Mouse (Mus musculus) cerebellum, adult 2 months (tissue): ENCODE data around the gene Med20. TPM values are rescaled to one million over a fixed set of nuclear protein-coding genes. Genes with fewer than 3 reads are reported as not detected.

Experiments
- DNase-seq, 2 experiments: peaks; one replicate each; pipeline ENCODE4 v3.0.0; 2021
- H3K27ac ChIP-seq: fragments of 200-500 bp; 2 replicates; pipeline ENCODE4 v1.5.1; 2012; ENCODE audit warnings: low read length, control low read depth, inconsistent platforms; ENCODE audit not compliant: insufficient read depth
- H3K27me3 ChIP-seq: fragments of 200-500 bp; 2 replicates; pipeline ENCODE4 v1.6.1; 2012; ENCODE audit warnings: inconsistent platforms, mild to moderate bottlenecking, low read length, moderate library complexity; ENCODE audit not compliant: control insufficient read depth, insufficient read depth
- H3K4me1 ChIP-seq: fragments of 200-500 bp; 2 replicates; pipeline ENCODE4 v1.6.1; 2011; ENCODE audit warnings: low read length; ENCODE audit not compliant: control insufficient read depth, insufficient read depth
- H3K4me3 ChIP-seq: fragments of 200-500 bp; replicated peaks from 2 replicates; pipeline ENCODE3; 2011; ENCODE audit warnings: mild to moderate bottlenecking, low read depth, low read length, control low read depth; ENCODE audit not compliant: insufficient read depth
- CTCF ChIP-seq: fragments of 200-500 bp; IDR thresholded peaks from 2 replicates; pipeline ENCODE4 v1.5.1; 2011; ENCODE audit warnings: low read depth, mild to moderate bottlenecking, control low read depth, low read length, moderate library complexity, borderline replicate concordance; ENCODE audit not compliant: insufficient read depth
- POLR2A ChIP-seq: fragments of 200-500 bp; IDR thresholded peaks from 2 replicates; pipeline ENCODE4 v1.6.1; 2011; ENCODE audit warnings: low read length, control low read depth, borderline replicate concordance; ENCODE audit not compliant: insufficient read depth
- WGBS: fragments of 180-500 bp; shearing (Covaris S2); methylation state at CpG from one replicate; pipeline ENCODE4 v1.1.7; 2018; 5-methylcytosine and 5-hydroxymethylcytosine counted together
- polyA plus RNA-seq: library from polyadenylated mRNA; depleted of rRNA; stranded (reverse); fragments of >200 nt; gene quantifications from 2 replicates; pipeline ENCODE4 v1.2.3, GENCODE M21; 2012

Med20 gene
- polyA plus RNA-seq, 1 experiment, result 43.7 TPM

DNA sequence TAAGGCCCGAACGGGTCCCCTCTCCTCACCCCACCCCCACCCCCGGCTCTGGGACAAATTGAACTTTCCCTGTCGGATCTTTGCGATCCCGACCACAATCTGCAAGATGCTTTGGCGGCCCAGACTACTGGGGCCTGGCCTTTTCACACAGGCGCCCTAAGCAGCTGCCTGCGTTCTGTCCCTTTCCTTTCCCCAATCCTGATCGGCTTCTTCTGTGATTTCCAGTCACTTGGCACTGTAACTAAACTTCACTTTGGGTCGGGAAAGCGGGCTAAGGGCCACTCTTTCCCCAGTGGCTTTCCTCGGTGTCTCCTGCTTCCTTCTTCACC lies 17.6 kb upstream of the Med20 start:
- Histone ChIP-seq H3K27me3 (no peaks in the 10 kb centered on the region), H3K4me3 (peak overlapping the region; percentile 90), H3K27ac (no peak overlapping the region), H3K4me1 (peaks cover 12% of the 10 kb centered on the region)
- TF ChIP-seq CTCF (no peak), POLR2A (no peak)
- DNase-seq, result no peak
- under 1% methylated on average over 13 of the region's 13 CpGs for WGBS

DNA sequence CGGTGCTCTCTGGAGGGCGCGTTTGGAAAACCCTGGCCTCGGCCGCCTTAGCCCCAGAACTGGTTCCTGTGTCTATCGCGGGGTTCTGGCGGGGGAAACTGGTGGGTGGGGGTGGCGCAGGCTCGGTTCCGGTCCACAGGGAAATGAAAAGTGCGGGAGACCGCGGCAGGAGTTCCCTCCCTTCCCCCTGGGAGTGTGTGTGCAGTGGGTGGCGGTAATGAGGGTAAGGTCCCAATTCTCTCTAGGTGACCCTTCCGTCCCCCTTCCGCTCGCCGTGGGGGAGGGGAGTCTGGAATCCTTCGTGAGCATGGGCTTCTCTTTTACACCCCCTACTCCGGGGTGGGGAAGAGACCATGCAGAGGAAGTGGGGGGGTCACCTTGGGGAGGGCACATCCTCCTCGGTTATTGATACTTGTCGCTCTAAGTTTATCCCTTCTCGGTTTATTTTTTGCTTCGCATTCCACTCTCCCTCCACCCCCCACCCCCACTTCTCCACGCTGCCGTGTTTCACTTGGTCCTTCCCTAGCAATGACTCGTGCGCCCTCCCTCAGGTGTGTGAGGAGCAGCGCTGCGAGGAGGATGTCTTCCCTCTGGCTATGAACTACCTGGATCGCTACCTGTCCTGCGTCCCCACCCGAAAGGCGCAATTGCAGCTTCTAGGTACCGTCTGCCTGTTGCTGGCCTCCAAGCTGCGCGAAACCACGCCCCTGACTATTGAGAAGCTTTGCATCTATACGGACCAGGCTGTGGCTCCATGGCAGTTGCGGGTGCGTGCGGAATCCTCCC lies 17.0 kb upstream of the Med20 start:
- WGBS, result 1% methylated on average over 43 of the region's 43 CpGs
- TF ChIP-seq POLR2A (no peak), CTCF (no peak)
- Histone ChIP-seq H3K4me1 (peaks cover 12% of the 10 kb centered on the region), H3K27me3 (no peaks in the 10 kb centered on the region), H3K27ac (no peak overlapping the region), H3K4me3 (peak overlapping the region; percentile 90)
- peak; percentile 34 to 46 for DNase-seq

DNA sequence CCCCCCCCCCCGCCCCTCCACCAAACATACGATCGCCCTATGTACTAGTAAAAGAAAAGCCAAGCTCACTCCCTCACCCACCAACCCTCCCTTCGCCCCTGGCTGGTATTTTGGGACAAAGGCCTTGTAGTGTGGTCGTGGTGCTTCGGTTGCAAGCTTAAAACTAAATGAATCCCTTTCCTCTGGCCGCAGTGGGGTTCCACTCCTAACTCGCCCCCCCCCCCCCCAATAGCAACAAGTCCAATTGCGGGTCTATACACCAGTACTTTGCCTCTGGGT lies 16.5 kb upstream of the Med20 start:
- Histone ChIP-seq H3K27me3 (no peaks in the 10 kb centered on the region), H3K4me3 (peak overlapping the region; percentile 19), H3K27ac (no peak overlapping the region), H3K4me1 (peaks cover 12% of the 10 kb centered on the region)
- TF ChIP-seq CTCF (no peak), POLR2A (no peak)
- WGBS, result 14% methylated on average over 9 of the region's 9 CpGs
- DNase-seq, result no peak

DNA sequence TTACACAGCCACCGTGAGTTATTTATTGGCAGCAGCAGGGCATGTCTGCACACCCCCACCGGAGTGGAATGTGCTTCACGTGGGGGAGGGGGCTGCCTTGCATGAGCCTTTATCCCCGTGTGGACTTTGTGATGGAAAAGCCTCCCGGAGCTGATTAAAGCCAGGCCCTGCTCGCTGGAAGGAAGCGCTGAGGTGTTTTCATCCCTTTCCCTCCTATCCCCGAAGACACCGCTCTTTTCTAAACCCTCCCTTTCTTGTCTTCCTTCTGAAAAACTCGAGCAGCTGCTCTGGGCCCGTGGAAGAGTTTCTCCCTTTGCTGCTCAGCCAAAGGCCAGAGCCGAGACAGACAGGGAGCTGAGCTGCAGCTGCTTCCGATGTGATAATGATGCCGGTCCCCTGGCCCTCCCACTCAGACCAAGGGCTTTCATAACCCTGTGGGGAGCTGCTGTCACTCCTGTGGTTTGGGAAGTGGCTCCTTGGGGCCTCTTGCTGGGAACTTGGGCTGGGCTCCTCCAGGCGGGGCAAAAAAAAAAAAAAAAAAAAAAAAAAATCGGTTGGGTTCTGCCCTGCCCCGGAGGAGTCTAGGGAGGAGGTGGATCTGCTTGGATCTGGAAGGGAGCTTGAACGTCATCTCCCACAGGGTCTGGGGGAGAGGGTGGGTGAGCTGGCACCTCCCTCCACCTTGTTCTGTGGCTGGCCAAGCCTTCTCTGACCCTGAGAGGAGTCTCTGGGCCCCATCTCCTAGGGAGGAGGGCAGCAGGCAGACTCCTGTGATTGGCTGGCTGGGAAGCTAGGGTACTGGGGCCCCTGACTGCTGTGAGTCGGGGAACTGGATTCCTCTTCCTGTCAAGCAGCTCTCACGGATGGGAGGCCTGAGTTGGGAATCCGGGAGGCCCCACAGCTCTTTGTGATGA lies 15.9 kb upstream of the Med20 start:
- no peak for TF ChIP-seq CTCF
- no peak for TF ChIP-seq POLR2A
- Histone ChIP-seq H3K27ac (no peak overlapping the region), H3K4me3 (no peak overlapping the region), H3K4me1 (peaks cover 12% of the 10 kb centered on the region), H3K27me3 (no peaks in the 10 kb centered on the region)
- WGBS, result 25% methylated on average over 21 of the region's 21 CpGs
- DNase-seq, result peak in 1 of 2 experiments; percentile 19

DNA sequence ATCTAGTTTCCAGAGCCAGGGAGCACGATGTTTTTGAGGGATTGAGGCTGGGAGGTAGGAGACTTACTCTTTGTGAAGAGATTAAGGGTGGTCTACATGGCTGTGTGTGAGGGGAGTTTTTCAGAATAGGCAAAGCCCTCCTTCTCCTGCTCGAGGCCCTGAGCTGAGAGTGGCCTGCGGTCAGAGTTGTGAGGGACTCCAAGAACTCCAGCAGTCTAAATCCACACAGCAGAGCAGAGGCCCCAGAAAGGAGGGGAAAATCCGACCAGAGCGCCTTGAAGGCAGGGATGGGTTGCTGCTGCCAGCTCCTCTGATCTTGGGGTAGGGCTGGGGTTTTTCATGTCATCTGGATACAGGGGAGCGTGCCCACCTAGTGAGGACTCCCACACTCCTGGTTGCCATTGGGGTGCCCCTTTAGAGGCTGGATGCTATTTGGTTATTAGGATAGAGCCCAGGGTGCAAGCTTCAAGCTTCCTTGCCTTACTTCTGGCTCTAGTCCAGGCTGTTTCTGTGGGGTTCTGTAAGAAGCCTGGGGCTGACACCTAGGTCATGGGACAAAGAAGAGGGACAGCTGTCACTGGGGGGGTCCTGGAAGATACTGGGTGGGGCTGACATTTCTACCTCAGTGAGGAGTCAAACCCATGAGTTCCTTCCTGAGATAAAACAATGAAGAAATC lies 15.1 kb upstream of the Med20 start:
- 61% methylated on average over 6 of the region's 6 CpGs for WGBS
- no peak for DNase-seq
- no peak overlapping the region for H3K27ac ChIP-seq
- no peak overlapping the region for H3K4me3 ChIP-seq
- no peaks in the 10 kb centered on the region for H3K27me3 ChIP-seq
- TF ChIP-seq CTCF, result no peak
- TF ChIP-seq POLR2A, result no peak
- H3K4me1 ChIP-seq, result peaks cover 12% of the 10 kb centered on the region

DNA sequence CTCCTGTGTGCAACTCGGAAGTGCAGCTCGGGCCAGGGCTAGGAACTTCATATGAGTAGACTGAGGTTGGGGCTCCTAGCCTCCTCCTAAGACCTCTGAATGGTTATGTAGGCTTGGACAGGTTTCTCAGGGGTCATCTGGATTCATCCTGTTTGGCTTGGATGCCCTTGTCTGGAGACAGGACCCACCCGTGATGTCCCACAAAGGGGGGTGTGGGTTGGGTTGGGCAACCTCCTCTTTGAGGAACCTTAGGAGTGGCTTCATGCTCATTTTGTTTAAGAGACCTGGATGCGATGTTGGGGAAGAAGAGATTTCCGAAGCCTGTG lies 14.6 kb upstream of the Med20 start:
- 72% methylated on average over 5 of the region's 5 CpGs for WGBS
- TF ChIP-seq POLR2A (no peak), CTCF (no peak)
- Histone ChIP-seq H3K4me3 (no peak overlapping the region), H3K4me1 (peaks cover 12% of the 10 kb centered on the region), H3K27me3 (no peaks in the 10 kb centered on the region), H3K27ac (no peak overlapping the region)
- no peak for DNase-seq

DNA sequence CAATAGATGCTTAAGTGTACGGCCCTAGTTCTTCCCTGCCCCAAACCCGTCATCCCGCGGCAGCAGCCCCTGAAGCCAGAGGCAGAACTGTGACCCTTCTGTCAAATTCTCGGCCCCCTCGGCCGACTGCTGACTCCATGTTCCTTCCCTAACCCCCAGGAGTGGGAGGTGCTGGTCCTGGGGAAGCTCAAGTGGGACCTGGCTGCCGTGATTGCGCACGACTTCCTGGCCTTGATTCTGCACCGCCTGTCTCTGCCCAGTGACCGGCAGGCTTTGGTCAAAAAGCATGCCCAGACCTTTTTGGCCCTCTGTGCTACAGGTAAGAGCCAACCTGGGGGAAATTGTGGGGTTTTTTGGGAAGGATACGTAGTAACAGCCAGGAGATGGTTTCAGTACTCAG lies 14.1 kb upstream of the Med20 start:
- WGBS, result 72% methylated on average over 13 of the region's 13 CpGs
- no peak overlapping the region for H3K27ac ChIP-seq
- peaks cover 12% of the 10 kb centered on the region for H3K4me1 ChIP-seq
- H3K27me3 ChIP-seq, result no peaks in the 10 kb centered on the region
- H3K4me3 ChIP-seq, result no peak overlapping the region
- DNase-seq, result no peak
- TF ChIP-seq CTCF (no peak), POLR2A (no peak)
